Mouse (Mus musculus) hindbrain, embryonic 13.5 days (tissue): ENCODE measurements around the gene Pxk. TPM values are rescaled to one million over a fixed set of nuclear protein-coding genes. Genes with fewer than 3 reads are reported as not detected.
A peak's percentile ranks its signal among the peaks of the same experiment; 100 is the strongest.
"Not testable (repeated sequence)": the region's sequence is repeated elsewhere in the genome, so short reads cannot be mapped to it uniquely, and the experiment has no call there.

ENCODE experiments used
- ATAC-seq: fragments of 200-750 bp; cut with Nextera tagmentation; 2 replicates; pipeline ENCODE4 v1.8.0; 2017; ENCODE audit warnings: moderate TSS enrichment; ENCODE audit not compliant: low FRiP score
- H3K27ac ChIP-seq: fragments of 300-500 bp; sonication (generic); 2 replicates; pipeline ENCODE4 v1.5.1; 2015; ENCODE audit warnings: inconsistent platforms, mild to moderate bottlenecking, moderate library complexity
- H3K27me3 ChIP-seq: fragments of 300-500 bp; sonication (generic); 2 replicates; pipeline ENCODE4 v1.6.1; 2015; ENCODE audit warnings: mild to moderate bottlenecking, inconsistent platforms
- H3K36me3 ChIP-seq: fragments of 300-500 bp; sonication (generic); 2 replicates; pipeline ENCODE4 v1.6.1; 2015; ENCODE audit warnings: mild to moderate bottlenecking, inconsistent platforms
- H3K4me1 ChIP-seq: fragments of 300-500 bp; sonication (generic); replicated peaks from 2 replicates; pipeline ENCODE4 v1.6.1; 2015; ENCODE audit warnings: inconsistent platforms
- H3K4me2 ChIP-seq: fragments of 300-500 bp; sonication (generic); 2 replicates; pipeline ENCODE4 v1.6.1; 2015; ENCODE audit warnings: inconsistent platforms, mild to moderate bottlenecking, moderate library complexity
- H3K4me3 ChIP-seq: fragments of 300-500 bp; sonication (generic); 2 replicates; pipeline ENCODE4 v1.5.1; 2015; ENCODE audit warnings: mild to moderate bottlenecking, inconsistent platforms
- H3K9ac ChIP-seq: fragments of 300-500 bp; sonication (generic); 2 replicates; pipeline ENCODE4 v1.6.1; 2015; ENCODE audit warnings: mild to moderate bottlenecking, inconsistent platforms
- H3K9me3 ChIP-seq: fragments of 300-500 bp; sonication (generic); 2 replicates; pipeline ENCODE4 v1.6.1; 2016; ENCODE audit warnings: inconsistent platforms
- WGBS: fragments of 180-500 bp; shearing (Covaris S2); methylation state at CpG from one replicate; pipeline ENCODE4 v1.1.7; 2015; 5-methylcytosine and 5-hydroxymethylcytosine counted together
- polyA plus RNA-seq: library from polyadenylated mRNA; unstranded; fragments of >200 nt; fragmentation: Nextera tagmentation; extraction: Ambion mirVana; gene quantifications from 2 replicates; pipeline ENCODE4 v1.2.1, GENCODE M21; 2015

Gene Pxk
- polyA plus RNA-seq, 1 experiment from 2014 or later, result 61.4 TPM

DNA sequence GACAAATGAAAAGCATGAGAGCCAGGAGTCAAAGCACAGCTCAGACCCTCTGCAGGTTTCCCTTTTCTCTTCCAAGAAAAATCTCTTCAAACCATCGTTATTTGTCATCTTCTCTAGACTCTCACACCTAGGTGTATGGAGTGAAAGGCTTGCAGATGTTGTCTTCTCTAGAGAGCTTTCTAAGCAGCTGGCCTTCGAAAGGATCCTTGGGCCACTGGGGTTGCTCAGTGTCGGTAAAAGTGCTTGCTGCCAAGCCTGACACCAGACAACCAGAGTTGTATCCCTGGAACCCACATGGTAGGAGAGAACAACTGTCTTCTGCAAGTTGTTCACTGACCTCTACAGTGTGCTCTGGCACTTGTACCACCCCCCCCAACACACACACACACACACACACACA is 61.1 kb downstream of the Pxk start:
- H3K27ac ChIP-seq, result no peak overlapping the region
- H3K4me3 ChIP-seq, result no peak overlapping the region
- H3K4me2 ChIP-seq, result no peak overlapping the region
- H3K4me1 ChIP-seq, result no peaks in the 10 kb centered on the region
- no peaks in the 10 kb centered on the region for H3K27me3 ChIP-seq
- no peaks in the 10 kb centered on the region for H3K9me3 ChIP-seq
- peaks cover 76% of the 10 kb centered on the region for H3K36me3 ChIP-seq
- WGBS, result 86% methylated on average over 3 of the region's 3 CpGs
- no peak overlapping the region for H3K9ac ChIP-seq
- ATAC-seq, result no peak

DNA sequence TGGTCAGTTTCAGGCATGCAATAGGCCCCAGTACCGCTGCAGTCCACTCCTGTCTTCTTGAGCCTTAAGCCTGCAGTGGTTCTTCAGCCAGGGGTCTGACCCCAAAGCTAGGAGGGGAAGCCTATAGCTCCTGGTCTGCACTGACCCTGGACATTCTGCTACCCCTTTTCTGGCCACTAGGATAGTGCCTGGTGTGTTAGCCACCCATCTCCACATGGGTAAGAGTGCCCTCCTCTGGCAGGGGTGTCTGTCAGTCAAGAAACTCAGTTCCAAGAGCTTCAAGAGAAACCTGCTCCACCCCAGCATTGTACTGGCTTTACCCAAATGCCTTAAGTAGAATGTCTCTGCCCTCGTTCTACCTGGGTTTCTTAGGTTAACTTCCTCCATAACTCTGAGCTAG is 63.8 kb downstream of the Pxk start:
- H3K27ac ChIP-seq, result no peak overlapping the region
- no peak overlapping the region for H3K4me3 ChIP-seq
- WGBS, result 87% methylated on average over 2 of the region's 2 CpGs
- H3K9me3 ChIP-seq, result no peaks in the 10 kb centered on the region
- H3K27me3 ChIP-seq, result no peaks in the 10 kb centered on the region
- ATAC-seq, result no peak
- no peaks in the 10 kb centered on the region for H3K4me1 ChIP-seq
- peaks cover 88% of the 10 kb centered on the region for H3K36me3 ChIP-seq
- no peak overlapping the region for H3K4me2 ChIP-seq
- H3K9ac ChIP-seq, result no peak overlapping the region

DNA sequence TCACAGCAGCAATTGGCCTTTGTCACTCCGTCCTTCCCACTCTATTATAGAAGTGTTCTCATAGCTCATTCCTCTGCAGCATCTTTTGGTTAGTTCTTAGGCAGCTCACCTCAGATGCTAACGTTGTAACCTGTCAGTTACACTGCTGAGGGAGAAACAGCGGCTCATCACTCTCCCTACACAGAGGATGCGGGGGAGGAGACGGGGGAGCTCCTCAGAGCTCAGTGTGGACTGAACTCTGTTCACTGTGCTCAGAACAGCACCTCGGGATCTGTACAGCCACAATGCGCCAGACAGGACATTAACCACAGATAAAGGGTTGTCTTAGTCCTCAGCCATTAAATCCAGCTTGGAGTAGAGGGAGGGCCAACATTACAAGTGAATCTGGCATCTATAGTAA is 66.5 kb downstream of the Pxk start:
- H3K27me3 ChIP-seq, result no peaks in the 10 kb centered on the region
- peaks cover 95% of the 10 kb centered on the region for H3K36me3 ChIP-seq
- H3K9me3 ChIP-seq, result no peaks in the 10 kb centered on the region
- no peak overlapping the region for H3K4me3 ChIP-seq
- H3K4me1 ChIP-seq, result no peaks in the 10 kb centered on the region
- WGBS, result 83% methylated on average over 7 of the region's 7 CpGs
- no peak for ATAC-seq
- H3K27ac ChIP-seq, result no peak overlapping the region
- no peak overlapping the region for H3K9ac ChIP-seq
- no peak overlapping the region for H3K4me2 ChIP-seq

DNA sequence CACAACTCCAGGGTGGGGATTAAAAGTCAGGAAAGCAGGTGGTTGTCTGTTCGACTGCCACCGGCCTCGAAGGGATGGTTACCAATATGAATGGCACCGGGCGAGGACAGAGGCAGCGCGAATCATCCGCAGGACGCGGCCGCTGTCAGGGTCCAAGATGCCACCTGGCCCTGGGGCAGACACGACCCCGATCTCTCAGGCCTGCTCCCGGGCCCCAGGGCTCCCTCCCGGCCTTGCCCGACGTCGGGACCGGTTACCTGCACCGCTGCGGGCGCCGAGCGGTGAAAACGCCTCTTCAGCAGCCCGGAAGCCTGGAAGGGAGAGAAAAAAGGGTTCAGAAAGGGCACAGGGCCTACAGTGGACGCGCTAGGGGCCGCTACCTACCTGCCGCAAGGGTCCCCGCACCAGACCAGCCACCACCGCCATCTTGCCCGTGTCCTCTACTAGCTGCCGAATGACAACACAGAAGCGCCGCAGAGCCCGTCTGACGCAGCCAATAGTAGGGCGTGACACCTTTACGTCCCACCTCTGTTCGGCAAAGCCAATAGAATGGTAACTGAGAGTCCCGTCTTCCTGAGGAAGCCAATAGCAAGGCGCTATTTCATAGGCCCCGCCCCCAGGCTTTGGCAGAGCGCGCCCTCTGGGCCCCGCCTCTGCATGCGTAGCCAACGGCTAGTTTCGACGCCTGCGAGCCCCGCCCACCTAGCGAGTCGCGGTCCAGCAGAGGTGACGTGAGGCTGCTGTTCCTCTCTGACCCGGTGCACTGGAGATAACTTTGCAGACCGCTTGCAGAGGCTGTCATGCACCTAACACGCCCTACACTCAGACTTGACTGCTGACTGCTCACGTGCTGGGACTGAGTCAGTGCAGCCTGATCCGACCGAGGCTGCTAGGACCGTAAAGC is 74.7 kb downstream of the Pxk start, which contains the start of gene Pdhb:
TSS of gene Pdhb (minus strand) at position 519 of the 904 bp plus-strand sequence.
- no peaks in the 10 kb centered on the region for H3K9me3 ChIP-seq
- H3K4me1 ChIP-seq, result peaks cover 10% of the 10 kb centered on the region
- peak within 1 kb of the TSS; percentile 84 for H3K4me2 ChIP-seq
- peaks cover 34% of the 10 kb centered on the region for H3K36me3 ChIP-seq
- peak; percentile 100 for ATAC-seq
- H3K27ac ChIP-seq, result peak within 1 kb of the TSS; percentile 91
- H3K9ac ChIP-seq, result peak within 1 kb of the TSS; percentile 94
- peak within 1 kb of the TSS; percentile 98 for H3K4me3 ChIP-seq
- 1% methylated on average over 64 of the region's 64 CpGs for WGBS
- H3K27me3 ChIP-seq, result no peaks in the 10 kb centered on the region

DNA sequence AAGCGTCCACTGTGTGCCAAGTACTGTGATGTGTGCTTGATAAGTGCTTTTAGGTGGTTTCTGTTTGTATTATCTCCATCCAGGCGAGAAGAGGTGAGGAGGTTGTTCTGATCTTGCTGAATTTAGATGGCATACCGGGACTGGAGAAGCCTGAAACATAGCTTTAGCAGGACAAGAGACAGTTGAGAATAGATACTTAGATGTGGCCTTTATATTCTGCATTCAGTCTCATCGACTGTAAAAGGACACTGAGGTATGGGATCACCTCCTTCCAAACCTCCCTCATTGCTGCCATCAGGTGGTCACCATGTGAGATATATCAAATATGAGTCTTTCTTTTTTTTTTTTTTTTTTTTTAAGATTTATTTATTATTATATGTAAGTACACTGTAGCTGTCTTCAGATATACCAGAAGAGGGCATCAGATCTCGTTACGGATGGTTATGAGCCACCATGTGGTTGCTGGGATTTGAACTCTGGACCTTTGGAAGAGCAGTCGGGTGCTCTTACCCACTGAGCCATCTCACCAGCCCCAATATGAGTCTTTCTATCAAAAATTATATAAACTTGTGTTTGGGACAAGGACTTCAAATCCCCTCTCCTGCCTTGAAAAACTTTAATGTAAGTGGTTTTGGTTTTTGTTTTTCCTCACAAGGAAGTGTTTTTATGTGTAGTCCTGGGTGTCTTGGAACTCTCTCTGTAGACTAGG is 75.7 kb downstream of the Pxk start:
- not testable (repeated sequence) for H3K27me3 ChIP-seq, H3K9me3 ChIP-seq
- Histone ChIP-seq H3K4me1 (peaks cover 10% of the 10 kb centered on the region), H3K36me3 (peaks cover 24% of the 10 kb centered on the region), H3K27ac (peak overlapping the region; percentile 76), H3K4me2 (peak overlapping the region; percentile 84), H3K4me3 (peak overlapping the region; percentile 98), H3K9ac (peak overlapping the region; percentile 73)
- ATAC-seq, result peak; percentile 2; the same call in 1 of the 2 replicates
- WGBS, result 31% methylated on average over 7 of the region's 7 CpGs

DNA sequence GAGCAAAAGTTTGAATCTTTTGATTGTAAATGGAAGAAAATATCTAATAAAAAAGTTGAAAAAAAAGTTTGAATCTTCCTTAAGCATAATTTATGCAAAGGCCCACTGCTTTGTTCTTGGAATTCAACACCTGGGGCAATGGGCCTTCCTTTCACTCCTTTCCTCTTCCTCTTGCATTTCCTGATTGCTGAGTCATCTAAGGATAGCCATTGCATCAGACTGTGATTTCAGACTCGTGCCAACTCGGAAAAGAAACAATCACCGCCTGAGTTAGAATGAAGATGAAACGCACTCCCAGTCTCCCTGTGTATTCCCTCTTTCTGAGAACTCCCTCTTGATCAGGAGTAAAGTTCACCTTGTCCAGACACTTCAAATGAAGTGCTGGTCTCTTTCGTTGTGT is 76.6 kb downstream of the Pxk start:
- no peak overlapping the region for H3K27ac ChIP-seq
- 86% methylated on average over 5 of the region's 5 CpGs for WGBS
- H3K27me3 ChIP-seq, result no peaks in the 10 kb centered on the region
- ATAC-seq, result no peak
- peaks cover 10% of the 10 kb centered on the region for H3K4me1 ChIP-seq
- no peak overlapping the region for H3K9ac ChIP-seq
- H3K4me2 ChIP-seq, result no peak overlapping the region
- H3K9me3 ChIP-seq, result no peaks in the 10 kb centered on the region
- peaks cover 15% of the 10 kb centered on the region for H3K36me3 ChIP-seq
- H3K4me3 ChIP-seq, result no peak overlapping the region

DNA sequence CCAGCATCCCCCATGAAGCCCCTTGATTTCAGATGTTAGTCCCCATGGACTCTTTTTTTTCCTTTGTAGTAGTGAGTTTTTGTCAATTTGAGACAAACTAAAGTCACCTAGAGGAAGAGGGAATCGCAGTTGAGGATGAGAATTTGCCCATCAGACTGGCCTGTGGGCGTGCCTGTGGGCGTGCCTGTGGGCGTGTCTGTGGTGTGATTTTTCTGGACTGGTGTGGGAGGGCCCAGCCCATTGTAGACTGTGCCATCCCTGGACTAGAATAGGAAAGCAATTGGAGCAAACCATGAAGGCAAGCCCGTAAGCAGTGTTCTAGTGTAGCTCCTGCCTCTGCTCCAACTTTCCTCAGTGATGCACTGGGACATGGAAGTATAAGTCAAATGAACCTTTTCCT is 78.2 kb downstream of the Pxk start:
- Histone ChIP-seq H3K9me3 (no peaks in the 10 kb centered on the region), H3K9ac (no peak overlapping the region), H3K4me1 (peaks cover 10% of the 10 kb centered on the region), H3K27me3 (no peaks in the 10 kb centered on the region), H3K27ac (no peak overlapping the region), H3K4me2 (no peak overlapping the region), H3K4me3 (no peak overlapping the region), H3K36me3 (no peaks in the 10 kb centered on the region)
- ATAC-seq, result no peak
- 54% methylated on average over 5 of the region's 5 CpGs for WGBS

DNA sequence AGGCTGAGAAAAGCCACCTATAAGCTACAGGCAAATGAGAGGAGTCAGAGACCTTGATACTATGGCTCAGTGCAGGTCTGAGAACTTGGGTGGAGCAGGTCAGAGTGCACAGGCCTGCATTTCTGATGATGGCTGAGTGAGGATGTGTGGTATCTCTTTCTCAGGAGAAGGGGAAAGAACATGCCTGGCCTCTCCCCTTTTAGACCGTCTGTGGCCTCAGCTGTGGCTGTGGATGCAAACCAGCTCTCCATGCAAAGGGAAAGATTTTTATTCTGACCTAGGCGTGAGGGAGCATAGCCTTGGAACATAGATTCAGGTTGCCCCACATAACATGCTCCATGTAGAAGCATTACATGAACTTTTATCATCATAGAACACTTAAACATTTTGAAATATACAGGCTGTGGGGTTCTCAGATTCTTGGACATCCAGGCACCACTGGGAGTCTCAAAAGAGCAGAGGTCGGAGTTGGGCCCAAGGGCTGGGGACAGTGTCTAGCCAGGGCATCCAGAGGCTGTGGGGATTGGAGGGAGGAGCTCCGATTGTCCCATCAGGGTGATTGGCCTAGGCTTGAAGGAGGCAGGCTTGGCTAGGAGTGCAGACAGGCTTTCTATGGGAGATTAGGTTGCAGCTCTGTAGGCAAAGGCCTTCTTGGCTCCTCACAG is 82.5 kb downstream of the Pxk start:
- Histone ChIP-seq H3K4me1 (no peaks in the 10 kb centered on the region), H3K36me3 (no peaks in the 10 kb centered on the region), H3K4me3 (no peak overlapping the region), H3K27me3 (no peaks in the 10 kb centered on the region), H3K27ac (no peak overlapping the region), H3K4me2 (no peak overlapping the region), H3K9me3 (no peaks in the 10 kb centered on the region), H3K9ac (no peak overlapping the region)
- no peak for ATAC-seq
- 73% methylated on average over 4 of the region's 4 CpGs for WGBS

DNA sequence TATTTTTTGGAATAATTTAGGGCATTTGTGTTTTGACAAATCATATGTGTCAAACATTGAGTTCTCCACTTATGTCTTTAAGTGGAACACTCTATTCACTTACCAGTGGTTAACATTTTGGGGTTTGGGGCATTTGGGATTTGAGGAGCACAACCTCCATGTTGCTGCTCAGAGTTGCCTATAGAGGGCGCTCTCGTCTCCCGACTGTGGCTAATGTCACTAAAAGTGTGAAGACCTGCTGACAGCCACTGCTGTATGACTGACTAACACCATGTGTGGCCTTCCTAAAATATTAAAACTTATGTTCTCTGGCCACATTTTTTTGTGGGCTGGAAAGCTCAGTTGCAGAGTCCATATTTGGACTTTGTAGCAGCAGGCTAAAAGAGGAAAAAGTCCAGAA is 85.3 kb downstream of the Pxk start:
- ATAC-seq, result no peak
- 56% methylated on average over 3 of the region's 3 CpGs for WGBS

DNA sequence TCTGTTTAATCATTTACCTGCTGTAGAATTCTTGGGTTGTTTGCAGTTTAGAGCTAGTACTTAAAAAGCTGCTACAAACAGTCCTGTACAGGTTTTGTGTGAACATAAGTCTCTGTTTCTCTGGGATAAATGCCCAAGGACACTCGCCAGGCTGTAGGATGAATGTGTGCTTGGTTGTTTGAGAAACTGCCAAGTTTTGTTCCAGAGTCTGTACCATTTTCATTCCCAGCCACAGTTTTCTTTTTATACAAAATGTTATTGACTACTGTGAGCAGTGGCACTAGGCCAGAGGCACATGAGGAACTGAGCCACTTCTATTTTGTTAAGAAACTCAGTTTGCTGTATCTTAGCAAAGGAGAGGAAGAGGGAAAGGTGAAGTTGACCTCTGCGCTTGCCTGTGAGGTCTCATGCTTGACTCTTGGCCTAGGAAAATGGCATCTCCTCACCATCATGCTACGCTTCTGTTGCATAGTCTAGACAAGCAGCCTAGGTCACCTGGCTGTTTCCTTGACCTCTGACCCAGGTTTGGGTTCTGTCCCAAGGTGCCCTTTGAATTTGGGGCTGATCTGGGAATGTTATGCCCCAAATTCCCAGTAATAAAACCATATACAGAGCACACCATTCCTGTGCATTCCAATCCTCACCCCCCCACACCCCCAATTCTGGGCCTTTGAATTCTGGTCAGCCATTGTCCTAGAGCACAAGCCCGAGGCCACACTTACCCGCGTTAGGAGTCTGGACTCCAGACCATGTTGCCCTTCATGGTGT is 88.5 kb downstream of the Pxk start:
- Histone ChIP-seq H3K27ac (no peak overlapping the region), H3K4me1 (no peaks in the 10 kb centered on the region), H3K4me2 (no peak overlapping the region), H3K27me3 (no peaks in the 10 kb centered on the region), H3K4me3 (no peak overlapping the region), H3K9me3 (no peaks in the 10 kb centered on the region), H3K36me3 (no peaks in the 10 kb centered on the region), H3K9ac (no peak overlapping the region)
- ATAC-seq, result no peak
- WGBS, result 87% methylated on average over 6 of the region's 6 CpGs

More for the DNA sequence above, 85.3 kb downstream of the Pxk start:
- Histone ChIP-seq H3K27ac (no peak overlapping the region), H3K4me2 (no peak overlapping the region), H3K36me3 (no peaks in the 10 kb centered on the region), H3K27me3 (no peaks in the 10 kb centered on the region), H3K4me3 (no peak overlapping the region), H3K9ac (no peak overlapping the region), H3K4me1 (no peaks in the 10 kb centered on the region), H3K9me3 (no peaks in the 10 kb centered on the region)

DNA sequence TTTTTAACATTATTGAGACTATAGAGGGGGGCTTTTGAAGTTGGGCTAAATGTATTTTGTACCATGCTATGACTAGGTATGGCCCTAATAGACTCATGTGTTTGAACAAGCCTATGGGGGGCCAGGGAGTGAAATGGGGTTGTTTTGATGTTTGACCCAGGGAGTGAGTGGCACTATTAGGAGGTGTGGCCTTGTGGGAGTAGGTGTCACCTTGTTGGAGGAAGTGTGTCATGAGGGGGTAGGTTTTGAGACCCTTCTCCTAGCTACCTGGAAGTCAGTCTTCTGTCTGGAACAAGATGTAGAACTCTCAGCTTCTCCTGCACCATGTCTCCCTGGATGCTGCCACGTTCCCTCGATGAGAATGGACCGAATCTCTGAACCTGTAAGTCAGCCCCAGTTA is 92.5 kb downstream of the Pxk start:
- Histone ChIP-seq H3K9me3 (no peaks in the 10 kb centered on the region), H3K27ac (no peak overlapping the region), H3K9ac (no peak overlapping the region), H3K36me3 (no peaks in the 10 kb centered on the region), H3K27me3 (no peaks in the 10 kb centered on the region), H3K4me2 (no peak overlapping the region), H3K4me1 (no peaks in the 10 kb centered on the region), H3K4me3 (no peak overlapping the region)
- 100% methylated on average over 3 of the region's 3 CpGs for WGBS
- ATAC-seq, result no peak
